Mouse (Mus musculus): ENCODE data around the gene Dip2b.

GRCm38 (mm10) chr15:100088021-100088420 is 49.6 kb downstream of the Dip2b start:
- TF ChIP-seq CTCF (IDR thresholded peaks at IDR 0.05; ENCODE audit: extremely low read depth, insufficient read depth, low read length) (no peak), POLR2A (IDR thresholded peaks at IDR 0.05; ENCODE audit: extremely low read depth, insufficient read depth, low read length) (no peak)
